Mouse (Mus musculus): ENCODE data around the gene Tspan13. TPM values are rescaled to one million over a fixed set of nuclear protein-coding genes. Genes with fewer than 3 reads are reported as not detected.

The Tspan13 gene
- polyA plus RNA-seq, 1 experiment = 12.0 TPM

DNA sequence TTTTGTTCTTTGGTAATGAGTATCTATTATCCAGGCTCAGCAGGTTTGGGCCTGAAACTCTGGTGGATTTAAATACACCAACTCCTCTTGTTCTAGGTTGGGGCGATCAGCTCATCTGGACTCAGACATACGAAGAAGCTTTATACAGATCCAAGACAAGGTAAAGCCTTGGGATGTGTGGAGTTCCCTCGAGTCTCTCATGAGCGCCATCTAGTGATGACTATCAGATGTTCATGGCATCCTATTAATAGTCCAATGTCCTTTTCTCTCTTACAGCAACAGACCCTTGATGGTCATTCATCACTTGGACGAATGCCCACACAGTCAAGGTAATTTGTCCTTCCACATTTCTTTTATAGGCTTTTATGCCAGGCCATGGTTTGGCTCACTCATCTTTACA lies 46.5 kb downstream of the Tspan13 start:
- Histone ChIP-seq H3K36me3 (ENCODE audit: control insufficient read depth, insufficient read depth, low read length) (no peaks in the 10 kb centered on the region), H3K27me3 (ENCODE audit: control insufficient read depth, insufficient read depth, low read length) (no peaks in the 10 kb centered on the region), H3K4me1 (ENCODE audit: control insufficient read depth, insufficient read depth, low read length) (no peaks in the 10 kb centered on the region), H3K4me3 (ENCODE audit: control insufficient read depth, low read depth, low read length) (no peak overlapping the region), H3K27ac (ENCODE audit: control insufficient read depth, insufficient read depth, low read depth, low read length) (no peak overlapping the region)
- TF ChIP-seq CTCF (IDR thresholded peaks at IDR 0.05; ENCODE audit: control insufficient read depth, insufficient read depth, insufficient replicate concordance, low read depth, low read length) = no peak
- TF ChIP-seq POLR2A (IDR thresholded peaks at IDR 0.05; ENCODE audit: control insufficient read depth, low read depth, low read length) = no peak

GRCm38 (mm10) chr12:35994098-35994497 lies 48.2 kb downstream of the Tspan13 start:
- TF ChIP-seq POLR2A (IDR thresholded peaks at IDR 0.05; ENCODE audit: control insufficient read depth, low read depth, low read length) (no peak), CTCF (IDR thresholded peaks at IDR 0.05; ENCODE audit: control insufficient read depth, insufficient read depth, insufficient replicate concordance, low read depth, low read length) (no peak)
- no peak overlapping the region for H3K27ac ChIP-seq (ENCODE audit: control insufficient read depth, insufficient read depth, low read depth, low read length)
- H3K4me1 ChIP-seq (ENCODE audit: control insufficient read depth, insufficient read depth, low read length) = no peaks in the 10 kb centered on the region
- no peaks in the 10 kb centered on the region for H3K27me3 ChIP-seq (ENCODE audit: control insufficient read depth, insufficient read depth, low read length)
- no peaks in the 10 kb centered on the region for H3K36me3 ChIP-seq (ENCODE audit: control insufficient read depth, insufficient read depth, low read length)
- no peak overlapping the region for H3K4me3 ChIP-seq (ENCODE audit: control insufficient read depth, low read depth, low read length)

DNA sequence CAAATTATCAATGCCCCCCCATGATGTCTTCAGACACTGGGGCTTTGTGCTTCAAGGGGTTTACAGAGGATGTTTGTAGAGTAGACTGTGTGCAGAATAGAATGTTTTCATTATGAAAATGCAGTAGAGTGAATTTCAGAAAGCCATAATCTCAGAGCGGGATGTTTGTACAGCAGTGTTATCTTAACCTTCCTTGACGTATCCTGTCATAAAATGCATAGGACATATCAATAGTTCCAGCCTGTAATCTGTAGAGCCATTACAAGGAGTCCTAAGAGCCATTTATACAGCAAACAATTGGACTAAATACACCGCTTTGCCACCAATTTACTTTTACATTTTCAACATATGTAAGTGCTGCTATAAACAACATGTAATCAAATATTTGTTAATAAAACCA lies 48.7 kb downstream of the Tspan13 start:
- no peak overlapping the region for H3K27ac ChIP-seq (ENCODE audit: control insufficient read depth, insufficient read depth, low read depth, low read length)
- no peaks in the 10 kb centered on the region for H3K27me3 ChIP-seq (ENCODE audit: control insufficient read depth, insufficient read depth, low read length)
- TF ChIP-seq CTCF (IDR thresholded peaks at IDR 0.05; ENCODE audit: control insufficient read depth, insufficient read depth, insufficient replicate concordance, low read depth, low read length) = no peak
- TF ChIP-seq POLR2A (IDR thresholded peaks at IDR 0.05; ENCODE audit: control insufficient read depth, low read depth, low read length) = no peak
- no peaks in the 10 kb centered on the region for H3K36me3 ChIP-seq (ENCODE audit: control insufficient read depth, insufficient read depth, low read length)
- no peaks in the 10 kb centered on the region for H3K4me1 ChIP-seq (ENCODE audit: control insufficient read depth, insufficient read depth, low read length)
- no peak overlapping the region for H3K4me3 ChIP-seq (ENCODE audit: control insufficient read depth, low read depth, low read length)

DNA sequence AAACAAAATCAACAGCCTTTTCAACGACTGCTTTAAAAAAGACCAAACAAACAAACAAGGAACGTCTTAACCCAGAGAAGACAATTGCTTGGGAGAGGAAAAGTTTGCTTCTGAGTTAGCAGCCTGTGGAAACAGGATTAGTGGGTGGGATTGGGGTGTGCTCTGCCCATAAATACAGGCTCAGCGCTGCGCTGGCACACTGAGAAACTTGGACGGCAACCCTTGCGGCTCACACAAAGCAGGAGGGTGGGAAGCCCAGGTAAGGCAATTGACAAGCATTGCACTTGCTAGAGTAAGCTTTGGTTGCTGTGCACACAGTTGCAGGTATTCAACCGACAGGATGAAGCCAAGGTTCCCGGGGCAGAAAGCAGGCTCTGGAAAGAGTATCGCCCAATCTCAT lies 49.6 kb downstream of the Tspan13 start, which contains the start of gene Agr2:
Gene Agr2, plus strand, starts transcription at position 197 of the 400 bp plus-strand sequence.
- Histone ChIP-seq H3K27me3 (ENCODE audit: control insufficient read depth, insufficient read depth, low read length) (no peaks in the 10 kb centered on the region), H3K4me3 (ENCODE audit: control insufficient read depth, low read depth, low read length) (no peak within 1 kb of the TSS), H3K4me1 (ENCODE audit: control insufficient read depth, insufficient read depth, low read length) (no peaks in the 10 kb centered on the region), H3K27ac (ENCODE audit: control insufficient read depth, insufficient read depth, low read depth, low read length) (no peak within 1 kb of the TSS), H3K36me3 (ENCODE audit: control insufficient read depth, insufficient read depth, low read length) (no peaks in the 10 kb centered on the region)
- TF ChIP-seq POLR2A (IDR thresholded peaks at IDR 0.05; ENCODE audit: control insufficient read depth, low read depth, low read length) = no peak
- no peak for TF ChIP-seq CTCF (IDR thresholded peaks at IDR 0.05; ENCODE audit: control insufficient read depth, insufficient read depth, insufficient replicate concordance, low read depth, low read length)

DNA sequence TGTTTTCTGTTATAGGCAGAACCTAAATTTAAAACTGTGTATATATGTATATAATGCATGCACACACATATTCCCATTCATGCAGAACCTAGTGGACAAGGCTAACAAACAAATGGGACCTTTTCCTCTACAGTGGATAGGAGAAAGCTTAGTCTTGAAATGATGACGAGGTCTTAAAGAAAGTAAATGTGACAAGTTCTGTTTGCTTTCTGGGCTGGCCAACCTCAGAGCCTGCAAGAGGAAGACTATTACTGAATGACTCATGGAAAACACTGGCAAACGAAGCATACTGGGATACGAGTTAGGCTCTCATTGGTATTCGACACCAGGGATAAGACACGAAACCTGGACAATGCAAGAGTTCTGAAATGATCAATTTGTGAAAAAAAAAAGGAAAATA lies 57.6 kb downstream of the Tspan13 start:
- no peak for TF ChIP-seq CTCF (IDR thresholded peaks at IDR 0.05; ENCODE audit: control insufficient read depth, insufficient read depth, insufficient replicate concordance, low read depth, low read length)
- no peak for TF ChIP-seq POLR2A (IDR thresholded peaks at IDR 0.05; ENCODE audit: control insufficient read depth, low read depth, low read length)
- H3K4me1 ChIP-seq (ENCODE audit: control insufficient read depth, insufficient read depth, low read length) = peaks cover 3% of the 10 kb centered on the region

DNA sequence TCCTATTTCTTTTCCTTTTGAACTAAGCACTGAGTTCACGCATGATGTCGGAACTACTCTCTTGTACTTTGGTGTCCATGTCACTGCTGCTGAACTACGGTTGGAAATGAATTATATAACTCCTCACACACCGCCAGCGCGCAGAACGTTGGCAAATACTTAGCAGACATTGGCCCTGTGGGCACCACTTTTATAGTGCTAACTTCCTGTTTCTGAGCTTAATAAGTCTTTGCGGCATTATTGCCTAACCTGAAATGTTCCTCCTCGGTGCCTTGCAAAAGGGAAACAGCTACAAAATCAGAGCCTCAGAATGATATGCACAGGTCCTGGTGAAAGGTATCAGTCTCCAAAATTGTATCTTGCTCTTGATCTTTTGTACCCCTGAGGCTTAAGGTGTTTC lies 58.8 kb downstream of the Tspan13 start:
- H3K4me3 ChIP-seq (ENCODE audit: control insufficient read depth, low read depth, low read length) = no peak overlapping the region
- peaks cover 3% of the 10 kb centered on the region for H3K4me1 ChIP-seq (ENCODE audit: control insufficient read depth, insufficient read depth, low read length)
- H3K27ac ChIP-seq (ENCODE audit: control insufficient read depth, insufficient read depth, low read depth, low read length) = no peak overlapping the region
- no peaks in the 10 kb centered on the region for H3K27me3 ChIP-seq (ENCODE audit: control insufficient read depth, insufficient read depth, low read length)
- TF ChIP-seq CTCF (IDR thresholded peaks at IDR 0.05; ENCODE audit: control insufficient read depth, insufficient read depth, insufficient replicate concordance, low read depth, low read length) (no peak), POLR2A (IDR thresholded peaks at IDR 0.05; ENCODE audit: control insufficient read depth, low read depth, low read length) (no peak)
- H3K36me3 ChIP-seq (ENCODE audit: control insufficient read depth, insufficient read depth, low read length) = no peaks in the 10 kb centered on the region

More for the DNA sequence above, 57.6 kb downstream of the Tspan13 start:
- no peak overlapping the region for H3K27ac ChIP-seq (ENCODE audit: control insufficient read depth, insufficient read depth, low read depth, low read length)
- H3K27me3 ChIP-seq (ENCODE audit: control insufficient read depth, insufficient read depth, low read length) = no peaks in the 10 kb centered on the region
- no peaks in the 10 kb centered on the region for H3K36me3 ChIP-seq (ENCODE audit: control insufficient read depth, insufficient read depth, low read length)
- H3K4me3 ChIP-seq (ENCODE audit: control insufficient read depth, low read depth, low read length) = no peak overlapping the region

DNA sequence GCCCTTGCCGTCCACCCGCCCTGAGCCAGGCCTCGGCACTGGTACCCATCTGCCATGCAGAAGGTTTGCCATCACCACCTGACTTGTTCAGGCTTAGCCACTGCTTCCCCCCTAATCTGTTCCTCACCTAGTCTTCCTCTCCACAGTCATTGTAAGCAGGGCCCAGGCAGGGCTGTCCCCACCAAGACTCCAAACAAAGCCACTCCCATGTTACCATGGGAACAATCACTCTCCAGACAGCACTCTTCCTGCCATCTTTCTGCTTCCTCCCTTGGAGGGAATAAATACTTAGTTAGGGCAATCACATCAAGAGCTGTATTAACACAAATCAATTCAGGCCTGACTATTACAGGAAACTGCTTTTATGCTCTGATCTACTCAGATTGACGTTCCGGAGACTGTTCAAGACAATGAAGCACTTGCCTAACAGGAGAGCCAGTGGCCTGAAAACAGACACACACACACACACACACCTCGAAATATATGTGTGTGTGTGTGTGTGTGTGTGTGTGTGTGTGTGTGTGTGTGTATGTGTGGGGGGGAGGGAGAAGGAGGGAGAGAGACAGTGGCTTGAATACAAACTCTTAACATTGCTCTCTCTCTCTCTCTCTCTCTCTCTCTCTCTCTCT lies 60.5 kb downstream of the Tspan13 start:
- Histone ChIP-seq H3K4me1 (ENCODE audit: control insufficient read depth, insufficient read depth, low read length) (peaks cover 3% of the 10 kb centered on the region), H3K4me3 (ENCODE audit: control insufficient read depth, low read depth, low read length) (no peak overlapping the region), H3K27ac (ENCODE audit: control insufficient read depth, insufficient read depth, low read depth, low read length) (no peak overlapping the region), H3K36me3 (ENCODE audit: control insufficient read depth, insufficient read depth, low read length) (no peaks in the 10 kb centered on the region), H3K27me3 (ENCODE audit: control insufficient read depth, insufficient read depth, low read length) (no peaks in the 10 kb centered on the region)
- TF ChIP-seq CTCF (IDR thresholded peaks at IDR 0.05; ENCODE audit: control insufficient read depth, insufficient read depth, insufficient replicate concordance, low read depth, low read length) (no peak), POLR2A (IDR thresholded peaks at IDR 0.05; ENCODE audit: control insufficient read depth, low read depth, low read length) (no peak)

All from testis, adult 2 months (tissue).